Mouse (Mus musculus) bone marrow, adult 2 months (tissue): ENCODE data around the gene Faf2.

Source experiments
- CTCF ChIP-seq: fragments of 200-500 bp; IDR thresholded peaks from 2 replicates; pipeline ENCODE4 v1.5.1; 2011; ENCODE audit warnings: low read length, control low read depth; ENCODE audit not compliant: control insufficient read depth, insufficient read depth
- POLR2A ChIP-seq: fragments of 200-500 bp; IDR thresholded peaks from 2 replicates; pipeline ENCODE4 v1.6.1; 2011; ENCODE audit warnings: low read depth, mild to moderate bottlenecking, control low read depth, low read length, borderline replicate concordance; ENCODE audit not compliant: control insufficient read depth

DNA sequence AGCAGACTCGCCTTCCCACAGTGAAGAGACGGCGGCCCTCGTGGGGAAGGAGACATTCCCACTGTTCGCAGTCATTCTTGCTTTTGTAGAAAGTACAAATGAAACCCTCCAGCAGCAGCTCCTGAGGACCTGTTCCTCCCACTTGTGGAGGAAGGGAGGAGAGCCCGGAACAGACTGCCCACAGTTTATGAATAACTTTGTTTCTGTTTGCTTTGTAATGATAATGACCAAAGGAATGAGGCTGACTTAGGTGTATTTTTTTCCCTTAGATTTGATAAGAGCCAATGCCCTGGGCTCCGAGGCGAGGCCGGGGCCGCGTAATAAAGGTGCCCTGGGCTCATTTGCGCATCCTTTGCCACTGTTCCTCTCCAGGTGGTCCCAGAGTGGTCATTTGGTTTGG is 39.8 kb downstream of the Faf2 start:
- no peak for TF ChIP-seq CTCF
- no peak for TF ChIP-seq POLR2A
